Mouse (Mus musculus) embryonic facial prominence, embryonic 14.5 days (tissue): ENCODE results near the gene Tiprl. TPM values are rescaled to one million over a fixed set of nuclear protein-coding genes. Genes with fewer than 3 reads are reported as not detected.

Experiments
- ATAC-seq: fragments of 200-750 bp; cut with Nextera tagmentation; 2 replicates; pipeline ENCODE4 v1.8.0; 2017; ENCODE audit warnings: low read depth, moderate number of reproducible peaks, moderate TSS enrichment
- DNase-seq: peaks from one replicate; pipeline ENCODE4 v3.0.0-alpha.2; 2015; ENCODE audit warnings: low spot score
- H3K27ac ChIP-seq: fragments of 300-500 bp; sonication (generic); replicated peaks from 2 replicates; pipeline ENCODE4 v1.5.1; 2014; ENCODE audit warnings: low read depth, mild to moderate bottlenecking, low read length, moderate library complexity
- H3K27me3 ChIP-seq: fragments of 300-500 bp; sonication (generic); replicated peaks from 2 replicates; pipeline ENCODE4 v1.6.1; 2014; ENCODE audit warnings: low read length; ENCODE audit not compliant: control insufficient read depth, insufficient read depth
- H3K36me3 ChIP-seq: fragments of 300-500 bp; sonication (generic); 2 replicates; pipeline ENCODE4 v1.6.1; 2014; ENCODE audit warnings: low read length, mixed read lengths; ENCODE audit not compliant: control insufficient read depth, insufficient read depth
- H3K4me1 ChIP-seq: fragments of 300-500 bp; sonication (generic); 2 replicates; pipeline ENCODE4 v1.6.1; 2014; ENCODE audit warnings: antibody characterized with exemption, low read length; ENCODE audit not compliant: control insufficient read depth, insufficient read depth
- H3K4me2 ChIP-seq: fragments of 300-500 bp; sonication (generic); 2 replicates; pipeline ENCODE4 v1.6.1; 2014; ENCODE audit warnings: low read depth, mild to moderate bottlenecking, low read length, moderate library complexity, mixed read lengths
- H3K4me3 ChIP-seq: fragments of 300-500 bp; sonication (generic); 2 replicates; pipeline ENCODE4 v1.5.1; 2014; ENCODE audit warnings: low read depth, mild to moderate bottlenecking, low read length
- H3K9ac ChIP-seq: fragments of 300-500 bp; sonication (generic); 2 replicates; pipeline ENCODE4 v1.6.1; 2014; ENCODE audit warnings: low read depth, mild to moderate bottlenecking, low read length, moderate library complexity, mixed read lengths
- H3K9me3 ChIP-seq: fragments of 300-500 bp; sonication (generic); 2 replicates; pipeline ENCODE4 v1.6.1; 2016; ENCODE audit warnings: low read length; ENCODE audit not compliant: control insufficient read depth
- WGBS: fragments of 180-500 bp; shearing (Covaris S2); extraction: QIAGEN DNeasy Blood & Tissue Kit; methylation state at CpG from one replicate; pipeline ENCODE4 v1.1.7; 2014; 5-methylcytosine and 5-hydroxymethylcytosine counted together
- polyA plus RNA-seq: library from polyadenylated mRNA; unstranded; fragments of >200 nt; fragmentation: Nextera tagmentation; extraction: Ambion mirVana; gene quantifications from 2 replicates; pipeline ENCODE4 v1.2.1, GENCODE M21; 2014

The Tiprl gene
- polyA plus RNA-seq, 1 experiment from 2014 or later = 90.6 TPM

- no peak for DNase-seq
Observed at GRCm38 (mm10) chr1:165179321-165179720, 57.5 kb downstream of the Tiprl start.

GRCm38 (mm10) chr1:165178075-165178474 lies 58.7 kb downstream of the Tiprl start:
- Histone ChIP-seq H3K4me2 (no peak overlapping the region), H3K27me3 (no peaks in the 10 kb centered on the region), H3K4me1 (no peaks in the 10 kb centered on the region), H3K9ac (no peak overlapping the region), H3K4me3 (no peak overlapping the region), H3K9me3 (no peaks in the 10 kb centered on the region), H3K36me3 (peaks cover 20% of the 10 kb centered on the region), H3K27ac (no peak overlapping the region)
- DNase-seq (no peak), ATAC-seq (no peak)
- 63% methylated on average over 6 of the region's 6 CpGs for WGBS

More at GRCm38 (mm10) chr1:165179321-165179720, 57.5 kb downstream of the Tiprl start:
- H3K36me3 ChIP-seq = peaks cover 22% of the 10 kb centered on the region
- H3K9me3 ChIP-seq = no peaks in the 10 kb centered on the region
- no peak for ATAC-seq
- H3K27ac ChIP-seq = no peak overlapping the region
- no peak overlapping the region for H3K9ac ChIP-seq
- H3K4me1 ChIP-seq = no peaks in the 10 kb centered on the region
- no peak overlapping the region for H3K4me2 ChIP-seq
- no peaks in the 10 kb centered on the region for H3K27me3 ChIP-seq
- no peak overlapping the region for H3K4me3 ChIP-seq
- WGBS = 69% methylated on average over 5 of the region's 5 CpGs

GRCm38 (mm10) chr1:165174059-165174616 lies 62.7 kb downstream of the Tiprl start:
- Histone ChIP-seq H3K36me3 (peaks cover 8% of the 10 kb centered on the region), H3K4me1 (no peaks in the 10 kb centered on the region), H3K9ac (no peak overlapping the region), H3K9me3 (no peaks in the 10 kb centered on the region), H3K27ac (no peak overlapping the region), H3K4me3 (no peak overlapping the region), H3K4me2 (no peak overlapping the region), H3K27me3 (no peaks in the 10 kb centered on the region)
- ATAC-seq (0 out of 2 replicates have a peak, but pooled peaks have one; percentile 26), DNase-seq (no peak)
- WGBS = 34% methylated on average over 5 of the region's 9 CpGs

GRCm38 (mm10) chr1:165171277-165171676 lies 65.5 kb downstream of the Tiprl start:
- 85% methylated on average over 7 of the region's 8 CpGs for WGBS
- H3K4me2 ChIP-seq = no peak overlapping the region
- no peak for ATAC-seq

GRCm38 (mm10) chr1:165170157-165170556 lies 66.6 kb downstream of the Tiprl start:
- WGBS = 66% methylated on average over 5 of the region's 5 CpGs
- Histone ChIP-seq H3K9me3 (no peaks in the 10 kb centered on the region), H3K4me3 (no peak overlapping the region), H3K36me3 (no peaks in the 10 kb centered on the region), H3K4me1 (no peaks in the 10 kb centered on the region), H3K27me3 (no peaks in the 10 kb centered on the region), H3K9ac (no peak overlapping the region), H3K27ac (no peak overlapping the region), H3K4me2 (no peak overlapping the region)
- no peak for ATAC-seq
- DNase-seq = no peak

More at GRCm38 (mm10) chr1:165171277-165171676, 65.5 kb downstream of the Tiprl start:
- no peaks in the 10 kb centered on the region for H3K4me1 ChIP-seq
- no peak overlapping the region for H3K9ac ChIP-seq
- no peak overlapping the region for H3K27ac ChIP-seq
- H3K27me3 ChIP-seq = no peaks in the 10 kb centered on the region
- DNase-seq = no peak
- no peaks in the 10 kb centered on the region for H3K36me3 ChIP-seq
- H3K4me3 ChIP-seq = no peak overlapping the region
- no peaks in the 10 kb centered on the region for H3K9me3 ChIP-seq

- no peaks in the 10 kb centered on the region for H3K27me3 ChIP-seq
- WGBS = 81% methylated on average over 3 of the region's 3 CpGs
- no peak for ATAC-seq
- no peak overlapping the region for H3K4me2 ChIP-seq
- no peak overlapping the region for H3K4me3 ChIP-seq
- no peak overlapping the region for H3K9ac ChIP-seq
- no peak for DNase-seq
- no peak overlapping the region for H3K27ac ChIP-seq
- no peaks in the 10 kb centered on the region for H3K4me1 ChIP-seq
- H3K36me3 ChIP-seq = no peaks in the 10 kb centered on the region
- H3K9me3 ChIP-seq = no peaks in the 10 kb centered on the region
Observed at GRCm38 (mm10) chr1:165169462-165169861, 67.3 kb downstream of the Tiprl start.

GRCm38 (mm10) chr1:165164920-165165319 lies 71.9 kb downstream of the Tiprl start:
- H3K4me2 ChIP-seq = no peak overlapping the region
- H3K4me1 ChIP-seq = no peaks in the 10 kb centered on the region
- 55% methylated on average over 6 of the region's 6 CpGs for WGBS
- no peak overlapping the region for H3K27ac ChIP-seq
- H3K4me3 ChIP-seq = no peak overlapping the region
- DNase-seq = no peak
- H3K27me3 ChIP-seq = no peaks in the 10 kb centered on the region
- no peaks in the 10 kb centered on the region for H3K9me3 ChIP-seq
- no peak overlapping the region for H3K9ac ChIP-seq
- 0 out of 2 replicates have a peak, but pooled peaks have one; percentile 41 for ATAC-seq
- no peaks in the 10 kb centered on the region for H3K36me3 ChIP-seq

Other genes with a start within 250 kb of the Tiprl start
- gene Tbx19, start 76.2 kb downstream of the Tiprl start, polyA plus RNA-seq = 0.36 and 0.88 TPM in 2 replicates
- gene Sft2d2, start 42.6 kb downstream of the Tiprl start, polyA plus RNA-seq = 21.3 and 22.0 TPM in 2 replicates
- gene Gpr161, start 58.8 kb upstream of the Tiprl start, polyA plus RNA-seq = 1.2 and 1.5 TPM in 2 replicates
- gene Dcaf6, start 223.5 kb upstream of the Tiprl start, polyA plus RNA-seq = 18.8 and 20.9 TPM in 2 replicates
- gene Mpc2, start 223.6 kb upstream of the Tiprl start, polyA plus RNA-seq = 155 and 169 TPM in 2 replicates
- gene Adcy10, start 248.2 kb upstream of the Tiprl start, polyA plus RNA-seq = not detected in 2 replicates